Mouse (Mus musculus): Measurements from ENCODE around the gene Trub2.

Gene Trub2

GRCm38 (mm10) chr2:29771611-29772461 is 16.5 kb downstream of the Trub2 start:
- no peak for DNase-seq

GRCm38 (mm10) chr2:29770162-29770561 is 18.1 kb downstream of the Trub2 start:
- DNase-seq, result no peak

- DNase-seq, result no peak
Observed at GRCm38 (mm10) chr2:29768901-29769300, 19.4 kb downstream of the Trub2 start.

- no peak for DNase-seq
Observed at GRCm38 (mm10) chr2:29767976-29768709, 20.2 kb downstream of the Trub2 start.

GRCm38 (mm10) chr2:29764831-29765230 is 23.5 kb downstream of the Trub2 start:
- DNase-seq, result peak; percentile 45

- DNase-seq, result no peak
Observed at GRCm38 (mm10) chr2:29755693-29756092, 32.6 kb downstream of the Trub2 start.

- no peak for DNase-seq
Observed at GRCm38 (mm10) chr2:29752397-29752796, 35.9 kb downstream of the Trub2 start.

GRCm38 (mm10) chr2:29751497-29751896 is 36.8 kb downstream of the Trub2 start, which contains the start of gene Gm13420:
Gm13420 (minus strand) TSS chr2:29751685.
- no peak for DNase-seq

GRCm38 (mm10) chr2:29748499-29748898 is 39.8 kb downstream of the Trub2 start:
- DNase-seq, result no peak

- DNase-seq, result no peak
Observed at GRCm38 (mm10) chr2:29747852-29748251, 40.5 kb downstream of the Trub2 start.

- DNase-seq, result no peak
Observed at GRCm38 (mm10) chr2:29747188-29747782, 41.0 kb downstream of the Trub2 start.

- DNase-seq, result no peak
Observed at GRCm38 (mm10) chr2:29744256-29744655, 44.0 kb downstream of the Trub2 start.

- no peak for DNase-seq
Observed at GRCm38 (mm10) chr2:29741207-29741606, 47.1 kb downstream of the Trub2 start.

GRCm38 (mm10) chr2:29739368-29739767 is 48.9 kb downstream of the Trub2 start:
- DNase-seq, result no peak

GRCm38 (mm10) chr2:29738799-29739198 is 49.5 kb downstream of the Trub2 start:
- DNase-seq, result no peak

- DNase-seq, result no peak
Observed at GRCm38 (mm10) chr2:29737209-29737925, 50.9 kb downstream of the Trub2 start.

GRCm38 (mm10) chr2:29735708-29736107 is 52.6 kb downstream of the Trub2 start:
- DNase-seq, result no peak

- DNase-seq, result no peak
Observed at GRCm38 (mm10) chr2:29733348-29733747, 55.0 kb downstream of the Trub2 start.

GRCm38 (mm10) chr2:29732559-29732958 is 55.7 kb downstream of the Trub2 start:
- DNase-seq, result no peak

GRCm38 (mm10) chr2:29731545-29731944 is 56.8 kb downstream of the Trub2 start:
- DNase-seq, result peak; percentile 63

GRCm38 (mm10) chr2:29729500-29729899 is 58.8 kb downstream of the Trub2 start:
- no peak for DNase-seq

- no peak for DNase-seq
Observed at GRCm38 (mm10) chr2:29724664-29725365, 63.5 kb downstream of the Trub2 start.

Data from cerebellum, adult 9-11 months (tissue).